Mouse (Mus musculus): ENCODE measurements around the gene Magi2. TPM values are rescaled to one million over a fixed set of nuclear protein-coding genes. Genes with fewer than 3 reads are reported as not detected.

Gene Magi2
- polyA plus RNA-seq, 1 experiment from 2014 or later, result 2.4 TPM

DNA sequence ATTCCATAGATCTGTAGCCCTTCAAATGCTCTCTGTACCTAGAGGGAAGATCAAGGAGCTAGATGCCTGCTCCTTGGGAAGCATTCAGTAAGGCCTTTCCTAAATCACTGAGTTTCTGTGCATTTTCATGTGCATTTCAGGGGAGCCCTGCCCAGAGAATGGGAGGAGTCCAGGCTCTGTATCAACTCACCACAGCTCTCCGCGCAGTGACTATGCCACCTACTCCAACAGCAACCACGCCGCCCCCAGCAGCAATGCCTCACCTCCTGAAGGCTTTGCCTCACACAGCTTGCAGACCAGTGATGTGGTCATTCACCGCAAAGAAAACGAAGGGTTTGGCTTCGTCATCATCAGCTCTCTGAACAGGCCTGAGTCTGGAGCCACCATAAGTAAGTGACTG, 1342.1 kb downstream of the Magi2 start:
- ChIA-PET CTCF (interaction anchor here (0.9 to 1.9 kb wide), 4 partner anchors 9 to 16 kb away, joined by 4 to 11 read pairs (median 5); no protein-coding TSS in a partner anchor), POLR2A (interaction anchor here (0.8 kb wide), 1 partner anchor 77 kb away, joined by 3 read pairs; no protein-coding TSS in a partner anchor)
- H3K27me3 ChIP-seq, result no peaks in the 10 kb centered on the region
- TF ChIP-seq CTCF (IDR thresholded peaks at IDR 0.05), result no peak
- in situ Hi-C loops (cut with MboI; ENCODE audit: low pct_unique_long_range_greater_than_20kb), result no loop called here
- no peak for ATAC-seq
- DNase-seq (ENCODE audit: low read depth, low spot score), result no peak

- DNase-seq (ENCODE audit: low read depth, low spot score) (no peak), ATAC-seq (no peak)
- ChIA-PET CTCF (no interaction called here), POLR2A (no interaction called here)
- TF ChIP-seq CTCF (IDR thresholded peaks at IDR 0.05), result no peak
- no peaks in the 10 kb centered on the region for H3K27me3 ChIP-seq
- in situ Hi-C loops (cut with MboI; ENCODE audit: low pct_unique_long_range_greater_than_20kb), result no loop called here
Observed at GRCm38 (mm10) chr5:20574816-20575215, 1348.0 kb downstream of the Magi2 start.

- ATAC-seq, result no peak
- no peak for TF ChIP-seq CTCF (IDR thresholded peaks at IDR 0.05)
Observed at GRCm38 (mm10) chr5:20575798-20576197, 1349.0 kb downstream of the Magi2 start.

DNA sequence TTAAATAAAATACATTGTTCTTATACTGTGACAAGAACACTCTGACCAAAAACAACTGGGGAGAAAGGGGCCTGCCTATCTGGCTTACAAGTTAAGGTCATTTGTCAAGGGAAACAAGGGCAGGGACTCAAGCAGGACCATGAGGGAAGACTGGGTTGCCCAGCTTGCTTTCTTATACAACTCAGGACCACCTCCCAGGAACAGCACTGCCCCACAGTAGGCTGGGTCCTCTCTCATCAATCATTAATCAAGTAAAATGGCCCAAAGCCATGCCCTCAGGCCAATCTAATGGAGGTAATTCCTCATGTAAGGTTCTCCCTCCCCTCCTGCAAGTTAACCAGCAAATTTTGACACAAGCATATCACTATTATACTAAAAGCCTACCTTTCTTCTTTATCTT, 1349.4 kb downstream of the Magi2 start:
- ATAC-seq, result no peak
- ChIA-PET CTCF (no interaction called here), POLR2A (interaction anchor here (0.5 kb wide), 1 partner anchor 13 kb away, joined by 3 read pairs; no protein-coding TSS in a partner anchor)
- in situ Hi-C loops (cut with MboI; ENCODE audit: low pct_unique_long_range_greater_than_20kb), result no loop called here
- TF ChIP-seq CTCF (IDR thresholded peaks at IDR 0.05), result no peak
- DNase-seq (ENCODE audit: low read depth, low spot score), result no peak
- no peaks in the 10 kb centered on the region for H3K27me3 ChIP-seq

More at GRCm38 (mm10) chr5:20575798-20576197, 1349.0 kb downstream of the Magi2 start:
- ChIA-PET POLR2A (interaction anchor here (0.5 kb wide), 1 partner anchor 14 kb away, joined by 3 read pairs; no protein-coding TSS in a partner anchor), CTCF (no interaction called here)
- in situ Hi-C loops (cut with MboI; ENCODE audit: low pct_unique_long_range_greater_than_20kb), result no loop called here
- no peak for DNase-seq (ENCODE audit: low read depth, low spot score)
- H3K27me3 ChIP-seq, result no peaks in the 10 kb centered on the region

DNA sequence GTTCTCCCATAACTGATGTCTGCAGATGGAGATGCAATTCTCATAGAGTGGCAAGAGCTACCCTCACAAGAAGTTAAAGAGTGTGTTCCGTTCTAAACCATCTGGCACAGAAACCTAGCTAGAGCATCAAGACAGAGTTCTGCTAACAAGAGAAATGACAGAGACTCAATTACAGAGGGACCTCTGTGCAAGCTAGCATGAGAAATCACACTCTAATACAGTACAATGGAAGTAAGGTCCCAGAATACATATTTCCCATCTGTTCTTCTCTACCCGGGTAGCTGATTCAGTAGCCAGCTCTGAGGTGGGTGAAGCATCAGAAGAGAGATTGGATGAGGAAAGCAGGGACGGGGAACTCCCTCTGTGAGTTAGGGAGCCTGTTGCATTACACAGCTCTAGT, 1351.8 kb downstream of the Magi2 start:
- ChIA-PET CTCF (interaction anchor here (1.1 to 1.8 kb wide), 5 partner anchors 10 to 76 kb away, joined by 3 to 5 read pairs (median 3); no protein-coding TSS in a partner anchor), POLR2A (no interaction called here)
- in situ Hi-C loops (cut with MboI; ENCODE audit: low pct_unique_long_range_greater_than_20kb), result no loop called here
- DNase-seq (ENCODE audit: low read depth, low spot score), result no peak
- no peak for ATAC-seq
- TF ChIP-seq CTCF (IDR thresholded peaks at IDR 0.05), result no peak
- H3K27me3 ChIP-seq, result no peaks in the 10 kb centered on the region

- ChIA-PET POLR2A (no interaction called here), CTCF (interaction anchor here (1.0 to 2.4 kb wide), 5 partner anchors 9 to 17 kb away, joined by 3 to 11 read pairs (median 4); no protein-coding TSS in a partner anchor)
- ATAC-seq (peak; percentile 58), DNase-seq (ENCODE audit: low read depth, low spot score) (peak; percentile 4)
- H3K27me3 ChIP-seq, result no peaks in the 10 kb centered on the region
- in situ Hi-C loops (cut with MboI; ENCODE audit: low pct_unique_long_range_greater_than_20kb), result no loop called here
- no peak for TF ChIP-seq CTCF (IDR thresholded peaks at IDR 0.05)
Observed at GRCm38 (mm10) chr5:20580619-20581018, 1353.8 kb downstream of the Magi2 start.

DNA sequence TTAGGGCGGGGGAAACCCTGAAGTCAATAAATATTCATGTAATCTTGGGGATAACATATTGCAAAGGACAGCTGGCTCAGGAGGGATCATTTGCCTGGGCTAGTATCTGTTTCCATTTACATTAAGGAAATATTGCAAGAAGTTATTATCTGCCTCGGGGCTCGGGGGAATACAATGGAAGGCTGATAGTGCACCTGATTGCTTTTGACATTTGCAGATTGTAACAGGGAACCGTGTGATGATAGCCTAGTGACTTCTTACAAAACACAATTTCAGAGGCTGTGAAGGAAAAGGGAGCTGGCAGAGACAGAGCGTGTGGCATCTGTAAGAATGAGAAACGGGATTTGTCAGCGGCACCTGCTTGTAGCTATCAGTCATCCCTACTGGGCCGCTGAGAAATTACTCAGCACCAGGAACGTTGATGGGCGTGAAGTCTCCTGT, 1356.2 kb downstream of the Magi2 start:
- no peaks in the 10 kb centered on the region for H3K27me3 ChIP-seq
- in situ Hi-C loops (cut with MboI; ENCODE audit: low pct_unique_long_range_greater_than_20kb), result no loop called here
- TF ChIP-seq CTCF (IDR thresholded peaks at IDR 0.05), result no peak
- DNase-seq (ENCODE audit: low read depth, low spot score) (no peak), ATAC-seq (no peak)
- ChIA-PET POLR2A (no interaction called here), CTCF (interaction anchor here (0.8 kb wide), 1 partner anchor 15 kb away, joined by 3 read pairs; no protein-coding TSS in a partner anchor)

- TF ChIP-seq CTCF (IDR thresholded peaks at IDR 0.05), result no peak
- H3K27me3 ChIP-seq, result no peaks in the 10 kb centered on the region
- ATAC-seq, result no peak
- DNase-seq (ENCODE audit: low read depth, low spot score), result no peak
- in situ Hi-C loops (cut with MboI; ENCODE audit: low pct_unique_long_range_greater_than_20kb), result no loop called here
- ChIA-PET CTCF (interaction anchor here (0.8 kb wide), 1 partner anchor 15 kb away, joined by 3 read pairs; no protein-coding TSS in a partner anchor), POLR2A (no interaction called here)
Observed at GRCm38 (mm10) chr5:20583639-20584038, 1356.8 kb downstream of the Magi2 start.

- CTCF ChIA-PET, result interaction anchor here (1.3 kb wide), 1 partner anchor 15 kb away, joined by 4 read pairs; no protein-coding TSS in a partner anchor
Observed at GRCm38 (mm10) chr5:20584769-20585168, 1357.9 kb downstream of the Magi2 start.

DNA sequence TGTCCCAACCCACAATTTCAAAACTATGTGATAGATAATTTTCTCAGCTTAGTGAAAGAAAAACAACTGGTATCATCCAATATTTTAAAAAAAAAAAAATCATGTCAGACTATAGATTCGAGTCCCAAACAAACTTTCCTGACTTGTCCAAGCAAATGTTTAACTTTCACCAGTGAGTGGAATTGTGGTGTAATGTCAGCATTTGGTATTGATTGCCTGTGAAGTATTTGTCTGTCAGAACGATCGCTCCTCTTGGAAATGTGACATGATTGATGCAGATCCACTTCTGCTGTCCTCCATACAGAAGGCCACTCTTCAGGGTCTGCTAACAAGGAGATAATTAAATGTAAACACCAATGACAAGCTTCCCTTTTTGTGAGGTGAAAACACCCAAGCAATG, 1362.9 kb downstream of the Magi2 start:
- TF ChIP-seq CTCF (IDR thresholded peaks at IDR 0.05), result no peak
- no peaks in the 10 kb centered on the region for H3K27me3 ChIP-seq
- DNase-seq (ENCODE audit: low read depth, low spot score) (no peak), ATAC-seq (no peak)
- POLR2A ChIA-PET, result interaction anchor here (0.6 kb wide), 1 partner anchor 13 kb away, joined by 3 read pairs; no protein-coding TSS in a partner anchor
- in situ Hi-C loops (cut with MboI; ENCODE audit: low pct_unique_long_range_greater_than_20kb), result no loop called here
- CTCF ChIA-PET, result interaction anchor here (1.0 kb wide), 1 partner anchor 10 kb away, joined by 3 read pairs; no protein-coding TSS in a partner anchor

More at GRCm38 (mm10) chr5:20584769-20585168, 1357.9 kb downstream of the Magi2 start:
- no peak for DNase-seq (ENCODE audit: low read depth, low spot score)
- POLR2A ChIA-PET, result no interaction called here
- in situ Hi-C loops (cut with MboI; ENCODE audit: low pct_unique_long_range_greater_than_20kb), result no loop called here
- no peak for TF ChIP-seq CTCF (IDR thresholded peaks at IDR 0.05)
- no peak for ATAC-seq
- H3K27me3 ChIP-seq, result no peaks in the 10 kb centered on the region

DNA sequence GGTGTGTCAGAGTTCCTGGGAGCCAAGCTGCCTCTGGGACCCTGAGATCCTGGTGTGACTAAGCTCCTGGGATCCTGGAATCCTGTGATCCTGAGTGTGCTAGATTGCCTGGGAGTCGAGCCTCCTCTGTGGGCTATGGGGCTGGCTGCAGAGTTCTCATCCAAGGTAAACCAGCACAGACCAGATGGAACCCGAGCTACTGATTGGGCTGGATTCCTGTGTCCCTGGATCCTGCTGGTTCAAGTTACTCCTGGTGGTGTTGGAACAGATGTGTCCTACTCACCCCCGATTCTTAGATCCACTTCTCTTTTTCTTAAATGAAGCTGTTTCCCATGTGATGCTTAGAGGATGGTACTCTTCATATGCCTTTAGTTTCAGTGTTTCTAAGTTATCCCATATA, 1371.4 kb downstream of the Magi2 start:
- no peak for TF ChIP-seq CTCF (IDR thresholded peaks at IDR 0.05)
- no peak for ATAC-seq
- CTCF ChIA-PET, result no interaction called here
- DNase-seq (ENCODE audit: low read depth, low spot score), result no peak
- in situ Hi-C loops (cut with MboI; ENCODE audit: low pct_unique_long_range_greater_than_20kb), result no loop called here
- POLR2A ChIA-PET, result no interaction called here
- no peaks in the 10 kb centered on the region for H3K27me3 ChIP-seq

Data from Patski (cell line).